Mouse (Mus musculus) MEL (cell line): ENCODE results near the gene Dennd4c.

Experiments
- CTCF ChIP-seq, 3 experiments: IDR thresholded peaks in 2 of 3; conservative IDR thresholded peaks in 1 of 3; 2 replicates each; pipeline ENCODE4 v1.5.1; 2011 to 2012; ENCODE audit warnings: low read length in 3 of 3, low read depth in 2 of 3, mild to moderate bottlenecking in 2 of 3, improper control_type of control experiment in 1 of 3, inconsistent platforms in 1 of 3, mixed read lengths in 1 of 3, moderate library complexity in 1 of 3; ENCODE audit not compliant: control insufficient read depth in 1 of 3, insufficient read depth in 1 of 3, poor library complexity in 1 of 3, severe bottlenecking in 1 of 3
- E2F4 ChIP-seq: IDR thresholded peaks from 2 replicates; pipeline ENCODE4 v1.6.1; 2011; ENCODE audit warnings: low read depth, low read length, improper control_type of control experiment, borderline replicate concordance
- EP300 ChIP-seq, 2 experiments: IDR thresholded peaks; 2 replicates each; pipeline ENCODE4 v1.6.1; 2011; ENCODE audit warnings: improper control_type of control experiment in 2 of 2, low read length in 2 of 2, low read depth in 1 of 2, mild to moderate bottlenecking in 1 of 2
- ETS1 ChIP-seq: IDR thresholded peaks from 2 replicates; pipeline ENCODE4 v1.6.1; 2012; ENCODE audit warnings: low read depth, mild to moderate bottlenecking, inconsistent platforms, low read length, improper control_type of control experiment, moderate library complexity
- KAT2A ChIP-seq: conservative IDR thresholded peaks from 2 replicates; pipeline ENCODE4 v1.6.1; 2012; ENCODE audit warnings: low read depth, low read length, improper control_type of control experiment, inconsistent platforms
- MAX ChIP-seq: IDR thresholded peaks from 2 replicates; pipeline ENCODE4 v1.6.1; 2011; ENCODE audit warnings: low read length, improper control_type of control experiment
- MYC ChIP-seq: IDR thresholded peaks from 2 replicates; pipeline ENCODE4 v1.6.1; 2011; ENCODE audit warnings: low read depth, mild to moderate bottlenecking, low read length, improper control_type of control experiment, moderate library complexity
- POLR2A ChIP-seq, 2 experiments: IDR thresholded peaks; 2 replicates each; pipeline ENCODE4 v1.6.1; 2011 to 2012; ENCODE audit warnings: low read length in 2 of 2, mild to moderate bottlenecking in 2 of 2, control low read depth in 1 of 2, improper control_type of control experiment in 1 of 2, low read depth in 1 of 2, moderate library complexity in 1 of 2; ENCODE audit not compliant: control insufficient read depth in 1 of 2, insufficient read depth in 1 of 2, poor library complexity in 1 of 2
- POLR2AphosphoS2 ChIP-seq: IDR thresholded peaks from 2 replicates; pipeline ENCODE4 v1.6.1; 2011; ENCODE audit warnings: low read length, improper control_type of control experiment
- TCF12 ChIP-seq: IDR thresholded peaks from 2 replicates; pipeline ENCODE4 v1.6.1; 2014; ENCODE audit warnings: low read depth, mild to moderate bottlenecking, inconsistent platforms, low read length, improper control_type of control experiment, moderate library complexity
- USF1 ChIP-seq: IDR thresholded peaks from 2 replicates; pipeline ENCODE4 v1.6.1; 2014; ENCODE audit warnings: low read depth, mild to moderate bottlenecking, inconsistent platforms, low read length, improper control_type of control experiment, moderate library complexity
- USF2 ChIP-seq, 2 experiments: IDR thresholded peaks; 2 replicates each; pipeline ENCODE4 v1.6.1; 2011 to 2012; ENCODE audit warnings: improper control_type of control experiment in 2 of 2, low read length in 2 of 2, borderline replicate concordance in 1 of 2, inconsistent platforms in 1 of 2, low read depth in 1 of 2, mild to moderate bottlenecking in 1 of 2; ENCODE audit not compliant: insufficient read depth in 1 of 2
- ZC3H11A ChIP-seq: IDR thresholded peaks from 2 replicates; pipeline ENCODE4 v1.6.1; 2012; ENCODE audit warnings: low read depth, mild to moderate bottlenecking, inconsistent platforms, low read length, improper control_type of control experiment

DNA sequence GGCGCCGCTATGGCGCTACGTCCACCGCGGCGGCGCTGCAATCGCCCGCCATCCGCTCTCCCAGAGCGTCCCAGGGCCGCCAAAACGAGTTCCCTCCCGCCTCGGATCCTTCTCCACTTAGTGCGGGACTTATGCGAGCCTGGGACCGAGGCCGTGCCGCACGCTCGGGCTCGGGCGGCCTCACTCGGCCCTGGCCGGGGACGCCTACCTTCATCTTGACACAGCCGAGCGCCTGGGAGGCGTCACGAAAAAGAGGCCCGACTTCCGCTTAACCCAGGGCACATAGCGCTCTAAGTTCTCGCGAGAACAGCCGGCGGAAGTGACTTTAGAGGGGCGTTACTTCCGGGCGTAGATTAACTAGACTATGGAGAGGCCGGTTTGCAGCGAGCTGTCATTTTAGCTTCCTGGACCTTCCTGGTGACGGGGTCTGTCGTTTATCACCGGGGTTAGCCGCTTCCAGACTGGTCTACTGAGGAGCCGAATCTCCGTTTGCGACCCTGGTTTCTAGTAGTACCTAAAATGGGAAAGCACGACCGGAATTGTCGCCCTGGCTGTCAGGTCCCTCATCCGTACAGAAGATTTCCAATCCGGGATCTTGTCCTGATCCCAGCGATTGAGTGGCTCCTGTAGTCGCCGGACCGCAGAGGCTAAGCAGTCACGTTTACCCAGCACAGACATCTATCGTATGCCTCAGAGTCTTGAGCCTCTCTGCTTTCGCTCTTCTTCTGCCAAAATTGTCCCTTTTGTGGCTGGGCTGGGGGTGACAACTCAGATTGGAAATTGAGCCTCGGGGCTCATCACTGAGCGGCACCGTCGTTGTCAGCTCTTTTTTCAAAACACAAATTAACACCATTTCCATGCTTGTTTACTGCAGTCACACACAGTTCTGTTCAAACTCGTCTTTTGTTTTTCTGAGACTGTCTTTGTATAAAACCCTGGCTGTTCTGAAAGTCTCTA, 109.0 kb downstream of the Dennd4c start, which contains the start of gene Rps6:
- peak; percentile 90 to 96 for TF ChIP-seq POLR2A (IDR thresholded peaks at IDR 0.05; ENCODE audit: control insufficient read depth in 1 of 2, insufficient read depth in 1 of 2, low read depth in 1 of 2, low read length in 2 of 2, poor library complexity in 1 of 2)
- TF ChIP-seq CTCF (IDR thresholded peaks at IDR 0.05 in 2 of 3, conservative IDR thresholded peaks at IDR 0.05 in 1 of 3; ENCODE audit: control insufficient read depth in 1 of 3, insufficient read depth in 1 of 3, low read depth in 2 of 3, low read length in 3 of 3, poor library complexity in 1 of 3, severe bottlenecking in 1 of 3), result no peak
- peak; percentile 88 for TF ChIP-seq TCF12
- TF ChIP-seq MYC, result peak; percentile 88; the same call in 1 of the 2 replicates
- peak; percentile 26; the same call in 1 of the 2 replicates for TF ChIP-seq ETS1
- TF ChIP-seq EP300 (IDR thresholded peaks at IDR 0.05; ENCODE audit: low read depth in 1 of 2, low read length in 2 of 2), result 0 out of 4 replicates have a peak, but pooled peaks of 1 of the 2 experiments have one; percentile 6
- no peak for TF ChIP-seq USF1
- TF ChIP-seq USF2 (IDR thresholded peaks at IDR 0.05; ENCODE audit: borderline replicate concordance in 1 of 2, insufficient read depth in 1 of 2, low read depth in 1 of 2, low read length in 2 of 2), result no peak
- TF ChIP-seq MAX, result peak; percentile 89
- TF ChIP-seq POLR2AphosphoS2, result peak; percentile 96
- TF ChIP-seq KAT2A, result peak; percentile 71
- no peak for TF ChIP-seq E2F4
- TF ChIP-seq ZC3H11A, result no peak
